Mouse (Mus musculus) thymus, adult 2 months (tissue): ENCODE data around the gene Them7. TPM values are rescaled to one million over a fixed set of nuclear protein-coding genes. Genes with fewer than 3 reads are reported as not detected.

ENCODE experiments used
- DNase-seq: peaks from one replicate; pipeline ENCODE4 v3.0.0; 2021
- H3K27ac ChIP-seq: fragments of 200-500 bp; 2 replicates; pipeline ENCODE4 v1.5.1; 2012; ENCODE audit warnings: low read length, control low read depth; ENCODE audit not compliant: control insufficient read depth, insufficient read depth
- H3K27me3 ChIP-seq: fragments of 200-500 bp; 2 replicates; pipeline ENCODE4 v1.6.1; 2012; ENCODE audit warnings: mild to moderate bottlenecking, low read length, moderate library complexity, mixed read lengths; ENCODE audit not compliant: control insufficient read depth, insufficient read depth
- H3K36me3 ChIP-seq: fragments of 200-500 bp; 2 replicates; pipeline ENCODE4 v1.6.1; 2012; ENCODE audit warnings: mild to moderate bottlenecking, low read length, moderate library complexity; ENCODE audit not compliant: control insufficient read depth, insufficient read depth
- H3K4me1 ChIP-seq: fragments of 200-500 bp; replicated peaks from 2 replicates; pipeline ENCODE4 v1.6.1; 2012; ENCODE audit warnings: low read length; ENCODE audit not compliant: control insufficient read depth, insufficient read depth
- H3K4me3 ChIP-seq: fragments of 200-500 bp; 2 replicates; pipeline ENCODE4 v1.5.1; 2012; ENCODE audit warnings: mild to moderate bottlenecking, low read length, control low read depth, moderate library complexity; ENCODE audit not compliant: control insufficient read depth, insufficient read depth
- CTCF ChIP-seq: fragments of 200-500 bp; IDR thresholded peaks from 2 replicates; pipeline ENCODE4 v1.5.1; 2012; ENCODE audit warnings: mild to moderate bottlenecking, control low read depth, low read length, moderate library complexity, borderline replicate concordance; ENCODE audit not compliant: control insufficient read depth, poor library complexity, insufficient read depth; ENCODE audit errors: extremely low read depth
- POLR2A ChIP-seq: fragments of 200-500 bp; IDR thresholded peaks from 2 replicates; pipeline ENCODE4 v1.6.1; 2012; ENCODE audit warnings: mild to moderate bottlenecking, low read length, control low read depth, moderate library complexity; ENCODE audit not compliant: control insufficient read depth, poor library complexity, insufficient read depth; ENCODE audit errors: extremely low read depth
- WGBS: fragments of 180-500 bp; shearing (Covaris S2); methylation state at CpG from one replicate; pipeline ENCODE4 v1.1.7; 2018; 5-methylcytosine and 5-hydroxymethylcytosine counted together
- polyA plus RNA-seq: library from polyadenylated mRNA; depleted of rRNA; stranded (reverse); fragments of >200 nt; gene quantifications from 2 replicates; pipeline ENCODE4 v1.2.3, GENCODE M21; 2012

Gene Them7
- polyA plus RNA-seq, 1 experiment: 0.94 TPM

DNA sequence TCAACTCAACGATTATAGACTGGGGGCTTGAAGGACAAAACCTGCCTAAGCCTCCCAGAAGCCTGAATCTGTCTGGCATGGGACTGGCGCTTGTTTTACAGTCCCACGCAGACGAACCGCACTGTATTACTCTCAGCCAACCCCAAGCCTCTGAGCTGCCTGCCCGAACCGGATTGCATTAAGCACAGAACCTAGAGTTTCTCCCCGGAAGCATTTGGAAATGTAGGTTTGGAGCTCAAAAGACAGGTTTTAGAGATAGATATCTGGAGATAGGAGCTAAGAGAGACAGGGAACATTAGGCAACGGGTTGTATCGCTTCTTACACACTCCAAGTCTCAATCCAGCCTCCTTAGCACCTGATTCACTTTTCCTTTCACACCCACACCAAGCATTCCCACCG is 149.5 kb downstream of the Them7 start:
- Histone ChIP-seq H3K27me3 (no peaks in the 10 kb centered on the region), H3K4me3 (no peak overlapping the region), H3K27ac (no peak overlapping the region), H3K4me1 (no peaks in the 10 kb centered on the region), H3K36me3 (no peaks in the 10 kb centered on the region)
- TF ChIP-seq POLR2A: no peak
- TF ChIP-seq CTCF: no peak
- WGBS: 89% methylated on average over 11 of the region's 11 CpGs
- DNase-seq: no peak

DNA sequence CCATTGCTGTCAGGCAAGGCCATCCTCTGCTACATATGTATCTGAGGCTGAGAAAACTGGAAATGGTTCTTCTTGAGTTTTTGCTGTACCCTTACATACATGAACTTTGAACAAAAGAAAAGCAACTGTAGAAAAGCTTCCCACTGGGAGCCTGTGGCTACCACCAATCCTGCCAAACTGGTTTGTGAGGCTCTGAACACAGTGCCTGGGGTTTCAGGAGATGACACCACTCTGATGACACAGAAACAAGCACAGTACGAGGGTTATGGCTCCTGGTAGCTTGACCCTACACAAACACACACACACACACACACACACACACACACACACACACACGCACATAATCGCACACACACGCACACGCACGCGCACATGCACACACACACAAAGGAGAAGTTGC is 151.1 kb downstream of the Them7 start:
- Histone ChIP-seq H3K36me3 (no peaks in the 10 kb centered on the region), H3K4me3 (no peak overlapping the region), H3K4me1 (no peaks in the 10 kb centered on the region), H3K27ac (no peak overlapping the region), H3K27me3 (no peaks in the 10 kb centered on the region)
- DNase-seq: no peak
- 87% methylated on average over 7 of the region's 7 CpGs for WGBS
- TF ChIP-seq POLR2A: no peak
- TF ChIP-seq CTCF: no peak

GRCm38 (mm10) chr2:105375705-105376104 is 151.6 kb downstream of the Them7 start:
- 88% methylated on average over 4 of the region's 4 CpGs for WGBS

DNA sequence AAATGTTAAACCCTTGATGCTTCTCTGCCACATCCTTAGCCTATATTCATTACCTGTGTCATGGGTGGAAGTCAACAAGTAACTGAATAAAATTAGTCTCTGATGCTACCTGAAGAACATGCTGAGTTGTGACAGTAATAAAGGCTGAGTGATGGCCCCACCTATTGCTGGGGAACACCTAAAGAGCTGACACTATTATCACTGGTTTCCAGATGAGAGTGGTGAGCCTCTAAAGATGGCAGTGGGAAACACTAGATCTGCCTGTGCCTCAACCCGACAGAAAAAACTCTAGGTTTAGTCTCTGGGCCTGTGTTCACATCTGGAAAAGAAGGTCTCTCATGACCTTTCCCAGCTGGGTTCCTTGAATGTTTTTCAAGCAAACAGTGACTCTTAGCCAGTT is 155.6 kb downstream of the Them7 start:
- DNase-seq: no peak
- Histone ChIP-seq H3K4me1 (no peaks in the 10 kb centered on the region), H3K4me3 (no peak overlapping the region), H3K27ac (no peak overlapping the region), H3K27me3 (no peaks in the 10 kb centered on the region), H3K36me3 (no peaks in the 10 kb centered on the region)
- WGBS: 97% methylated on average over 1 of the region's 1 CpGs
- TF ChIP-seq CTCF (no peak), POLR2A (no peak)

More at GRCm38 (mm10) chr2:105375705-105376104, 151.6 kb downstream of the Them7 start:
- no peaks in the 10 kb centered on the region for H3K27me3 ChIP-seq
- H3K27ac ChIP-seq: no peak overlapping the region
- no peak for TF ChIP-seq POLR2A
- no peak for TF ChIP-seq CTCF
- DNase-seq: no peak
- H3K4me3 ChIP-seq: no peak overlapping the region
- H3K36me3 ChIP-seq: no peaks in the 10 kb centered on the region
- H3K4me1 ChIP-seq: no peaks in the 10 kb centered on the region

- no peak for DNase-seq
- Histone ChIP-seq H3K36me3 (no peaks in the 10 kb centered on the region), H3K4me1 (no peaks in the 10 kb centered on the region), H3K4me3 (no peak overlapping the region), H3K27ac (no peak overlapping the region), H3K27me3 (no peaks in the 10 kb centered on the region)
- WGBS: 87% methylated on average over 3 of the region's 3 CpGs
- no peak for TF ChIP-seq POLR2A
- no peak for TF ChIP-seq CTCF
Measured at GRCm38 (mm10) chr2:105380757-105381319, 156.7 kb downstream of the Them7 start.

GRCm38 (mm10) chr2:105383063-105383462 is 158.9 kb downstream of the Them7 start:
- no peak overlapping the region for H3K4me3 ChIP-seq
- no peaks in the 10 kb centered on the region for H3K36me3 ChIP-seq
- DNase-seq: no peak
- 96% methylated on average over 8 of the region's 8 CpGs for WGBS
- no peaks in the 10 kb centered on the region for H3K4me1 ChIP-seq
- H3K27ac ChIP-seq: no peak overlapping the region
- H3K27me3 ChIP-seq: no peaks in the 10 kb centered on the region
- TF ChIP-seq POLR2A (no peak), CTCF (no peak)

DNA sequence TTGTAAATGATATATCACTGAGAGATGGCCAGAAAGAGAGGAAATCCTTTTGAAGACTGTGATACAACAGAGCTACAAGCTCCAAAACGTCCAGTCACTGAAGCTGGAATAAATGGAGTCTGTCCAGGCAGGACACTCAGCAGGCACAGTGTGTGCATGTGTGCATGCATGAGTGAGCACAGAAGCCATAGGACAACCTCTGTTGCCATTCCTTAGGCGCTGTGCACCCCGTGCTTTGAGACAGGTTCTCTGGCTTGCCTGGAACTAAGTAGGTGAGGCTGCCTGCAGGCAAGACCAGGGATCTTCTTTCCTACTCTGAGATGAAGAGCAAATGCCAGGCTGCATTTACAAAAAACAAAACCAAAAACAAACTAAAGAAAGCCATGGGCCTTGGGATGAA is 160.9 kb downstream of the Them7 start:
- no peak for TF ChIP-seq CTCF
- no peak for TF ChIP-seq POLR2A
- H3K27ac ChIP-seq: no peak overlapping the region
- no peak overlapping the region for H3K4me3 ChIP-seq
- H3K27me3 ChIP-seq: no peaks in the 10 kb centered on the region
- WGBS: 98% methylated on average over 3 of the region's 3 CpGs
- no peak for DNase-seq
- H3K4me1 ChIP-seq: no peaks in the 10 kb centered on the region
- no peaks in the 10 kb centered on the region for H3K36me3 ChIP-seq
